Mouse (Mus musculus): ENCODE data around the gene Dnm2.

DNA sequence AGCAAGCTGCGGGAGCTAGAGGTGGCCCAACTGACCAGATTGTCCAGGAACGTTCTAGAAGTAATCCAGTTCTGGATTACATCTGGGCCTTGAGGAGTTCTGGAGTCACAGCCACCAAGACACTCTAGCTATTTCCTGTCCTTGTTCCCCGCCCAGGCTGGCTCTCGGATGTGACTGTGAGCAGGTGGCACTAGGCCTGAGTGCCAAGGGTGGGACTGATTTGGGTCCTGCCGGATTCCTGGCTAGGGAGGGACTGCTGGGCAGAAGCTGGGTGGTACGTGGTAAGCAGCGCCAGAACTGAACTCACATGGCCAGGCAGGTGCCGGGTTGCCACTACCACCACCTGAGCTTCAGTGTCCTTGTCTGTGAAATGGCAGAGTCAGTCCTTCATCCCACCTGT lies 26.7 kb downstream of the Dnm2 start:
- TF ChIP-seq EP300 (optimal IDR thresholded peaks at IDR 0.05) (no peak), CTCF (IDR thresholded peaks at IDR 0.05; ENCODE audit: low read depth) (no peak)

All from stomach, postnatal 0 days (tissue).